Mouse (Mus musculus) kidney, postnatal 10 days (tissue): Measurements from ENCODE around the gene Krcc1.
"Not testable (repeated sequence)": the region's sequence is repeated elsewhere in the genome, so short reads cannot be mapped to it uniquely, and the experiment has no call there.

Experiments used
- DNase-seq: peaks from one replicate; pipeline ENCODE4 v3.0.0; 2021; ENCODE audit warnings: mixed read lengths

The Krcc1 gene

GRCm38 (mm10) chr6:71262142-71262833 lies 9.2 kb upstream of the Krcc1 start:
- DNase-seq: no peak

GRCm38 (mm10) chr6:71267603-71268002 lies 3.9 kb upstream of the Krcc1 start:
- DNase-seq: not testable (repeated sequence)

- peak; percentile 26 for DNase-seq
These were observed 2.4 kb upstream of the Krcc1 start for GRCm38 (mm10) chr6:71268929-71269685.

GRCm38 (mm10) chr6:71269686-71270050 lies 1.8 kb upstream of the Krcc1 start:
- DNase-seq: not testable (repeated sequence)

- peak; percentile 63 for DNase-seq
These were observed 998 bp upstream of the Krcc1 start for GRCm38 (mm10) chr6:71270301-71271056.

GRCm38 (mm10) chr6:71271057-71271388 lies 454 bp upstream of the Krcc1 start:
- DNase-seq: no peak

GRCm38 (mm10) chr6:71272316-71272741 lies 852 bp downstream of the Krcc1 start:
- DNase-seq: no peak

GRCm38 (mm10) chr6:71273715-71274114 lies 2.2 kb downstream of the Krcc1 start:
- DNase-seq: no peak

GRCm38 (mm10) chr6:71274621-71275020 lies 3.1 kb downstream of the Krcc1 start:
- no peak for DNase-seq

GRCm38 (mm10) chr6:71279418-71279817 lies 7.9 kb downstream of the Krcc1 start:
- DNase-seq: no peak

GRCm38 (mm10) chr6:71293509-71293908 lies 22.0 kb downstream of the Krcc1 start:
- no peak for DNase-seq

- no peak for DNase-seq
These were observed 23.8 kb downstream of the Krcc1 start for GRCm38 (mm10) chr6:71295303-71295702.

GRCm38 (mm10) chr6:71298051-71298450 lies 26.6 kb downstream of the Krcc1 start:
- no peak for DNase-seq

- peak; percentile 25 for DNase-seq
These were observed 27.3 kb downstream of the Krcc1 start for GRCm38 (mm10) chr6:71298751-71299150.

- DNase-seq: no peak
These were observed 30.7 kb downstream of the Krcc1 start for GRCm38 (mm10) chr6:71302097-71302731.

- DNase-seq: no peak
These were observed 36.0 kb downstream of the Krcc1 start for GRCm38 (mm10) chr6:71307486-71307885.

GRCm38 (mm10) chr6:71321826-71322283 lies 50.4 kb downstream of the Krcc1 start, which contains the start of gene Smyd1:
Gene Smyd1, minus strand, starts transcription at chr6:71322233.
- DNase-seq: no peak

GRCm38 (mm10) chr6:71322491-71322921 lies 51.0 kb downstream of the Krcc1 start, which contains the start of gene Cd8b1:
Gene Cd8b1, plus strand, starts transcription at chr6:71322788.
- DNase-seq: no peak

GRCm38 (mm10) chr6:71324816-71325215 lies 53.3 kb downstream of the Krcc1 start:
- no peak for DNase-seq

GRCm38 (mm10) chr6:71329881-71330280 lies 58.4 kb downstream of the Krcc1 start:
- no peak for DNase-seq

- DNase-seq: no peak
These were observed 59.0 kb downstream of the Krcc1 start for GRCm38 (mm10) chr6:71330486-71330885.

- DNase-seq: not testable (repeated sequence)
These were observed 60.0 kb downstream of the Krcc1 start for GRCm38 (mm10) chr6:71331491-71331890.
